Mouse (Mus musculus) limb, embryonic 14.5 days (tissue): ENCODE measurements around the gene Dpf1. TPM values are rescaled to one million over a fixed set of nuclear protein-coding genes. Genes with fewer than 3 reads are reported as not detected.
A peak's percentile ranks its signal among the peaks of the same experiment; 100 is the strongest.

ENCODE experiments used
- ATAC-seq: fragments of 200-750 bp; cut with Nextera tagmentation; 2 replicates; pipeline ENCODE4 v1.8.0; 2017; ENCODE audit warnings: low read depth, moderate number of reproducible peaks, moderate TSS enrichment; ENCODE audit not compliant: low FRiP score
- DNase-seq: peaks from one replicate; pipeline ENCODE4 v3.0.0-alpha.2; 2015; ENCODE audit warnings: low spot score
- H3K27ac ChIP-seq: fragments of 300-500 bp; sonication (generic); replicated peaks from 2 replicates; pipeline ENCODE4 v1.5.1; 2014; ENCODE audit warnings: low read depth, mild to moderate bottlenecking, low read length, moderate library complexity, mixed read lengths
- H3K27me3 ChIP-seq: fragments of 300-500 bp; sonication (generic); 2 replicates; pipeline ENCODE4 v1.6.1; 2014; ENCODE audit warnings: low read length, mixed read lengths; ENCODE audit not compliant: control insufficient read depth, insufficient read depth
- H3K36me3 ChIP-seq: fragments of 300-500 bp; sonication (generic); 2 replicates; pipeline ENCODE4 v1.6.1; 2014; ENCODE audit warnings: mild to moderate bottlenecking, low read length, moderate library complexity, mixed read lengths; ENCODE audit not compliant: control insufficient read depth, insufficient read depth
- H3K4me1 ChIP-seq: fragments of 300-500 bp; sonication (generic); 2 replicates; pipeline ENCODE4 v1.6.1; 2014; ENCODE audit warnings: antibody characterized with exemption, low read length, mixed read lengths; ENCODE audit not compliant: control insufficient read depth, insufficient read depth
- H3K4me2 ChIP-seq: fragments of 300-500 bp; sonication (generic); replicated peaks from 2 replicates; pipeline ENCODE4 v1.6.1; 2014; ENCODE audit warnings: low read depth, mild to moderate bottlenecking, low read length, moderate library complexity; ENCODE audit not compliant: severe bottlenecking
- H3K4me3 ChIP-seq: fragments of 300-500 bp; sonication (generic); replicated peaks from 2 replicates; pipeline ENCODE4 v1.5.1; 2014; ENCODE audit warnings: low read length
- H3K9ac ChIP-seq: fragments of 300-500 bp; sonication (generic); 2 replicates; pipeline ENCODE4 v1.6.1; 2014; ENCODE audit warnings: mild to moderate bottlenecking, low read depth, low read length, moderate library complexity; ENCODE audit not compliant: severe bottlenecking
- H3K9me3 ChIP-seq: fragments of 300-500 bp; sonication (generic); 2 replicates; pipeline ENCODE4 v1.6.1; 2016; ENCODE audit warnings: low read length; ENCODE audit not compliant: control insufficient read depth
- POLR2A ChIP-seq: fragments of 200-500 bp; IDR thresholded peaks from 2 replicates; pipeline ENCODE4 v1.8.0; 2012; ENCODE audit warnings: inconsistent platforms, mild to moderate bottlenecking, moderate library complexity, borderline replicate concordance; ENCODE audit not compliant: insufficient read depth, insufficient read length; ENCODE audit errors: extremely low read depth
- WGBS: fragments of 180-500 bp; shearing (Covaris S2); extraction: QIAGEN DNeasy Blood & Tissue Kit; methylation state at CpG from one replicate; pipeline ENCODE4 v1.1.7; 2014; 5-methylcytosine and 5-hydroxymethylcytosine counted together
- polyA plus RNA-seq, 2 experiments: library from polyadenylated mRNA; depleted of rRNA in 1 of 2; stranded (reverse) in 1 of 2; unstranded in 1 of 2; fragments of >200 nt; fragmentation: Nextera tagmentation in 1 of 2; extraction: Ambion mirVana in 1 of 2; gene quantifications; 2 replicates each; pipeline versions ENCODE4 v1.2.1 to v1.2.3; 2012 to 2014

Gene Dpf1
- polyA plus RNA-seq, 2 experiments: 10.7 to 13.2 TPM

- Histone ChIP-seq H3K9me3 (no peaks in the 10 kb centered on the region), H3K4me1 (0 out of 2 replicates have a peak, but pooled peaks cover 4% of the 10 kb centered on the region), H3K27ac (no peak overlapping the region), H3K27me3 (no peaks in the 10 kb centered on the region), H3K9ac (no peak overlapping the region), H3K4me3 (no peak overlapping the region), H3K36me3 (peaks cover 23% of the 10 kb centered on the region), H3K4me2 (no peak overlapping the region)
- DNase-seq: no peak
- ATAC-seq: no peak
- 86% methylated on average over 9 of the region's 9 CpGs for WGBS
- TF ChIP-seq POLR2A: no peak
These were observed 34.7 kb downstream of the Dpf1 start for GRCm38 (mm10) chr7:29338351-29338919.

GRCm38 (mm10) chr7:29338984-29339679 lies 35.4 kb downstream of the Dpf1 start:
- ATAC-seq (no peak), DNase-seq (no peak)
- WGBS: 73% methylated on average over 14 of the region's 14 CpGs
- Histone ChIP-seq H3K9ac (no peak overlapping the region), H3K27ac (no peak overlapping the region), H3K4me3 (no peak overlapping the region), H3K27me3 (no peaks in the 10 kb centered on the region), H3K36me3 (peaks cover 23% of the 10 kb centered on the region), H3K4me1 (0 out of 2 replicates have a peak, but pooled peaks cover 4% of the 10 kb centered on the region), H3K4me2 (no peak overlapping the region), H3K9me3 (no peaks in the 10 kb centered on the region)
- no peak for TF ChIP-seq POLR2A

- Histone ChIP-seq H3K9me3 (no peaks in the 10 kb centered on the region), H3K4me2 (no peak overlapping the region), H3K4me3 (no peak overlapping the region), H3K27ac (no peak overlapping the region), H3K9ac (no peak overlapping the region), H3K27me3 (no peaks in the 10 kb centered on the region), H3K36me3 (peaks cover 27% of the 10 kb centered on the region), H3K4me1 (0 out of 2 replicates have a peak, but pooled peaks cover 4% of the 10 kb centered on the region)
- DNase-seq (no peak), ATAC-seq (no peak)
- TF ChIP-seq POLR2A: no peak
- WGBS: 83% methylated on average over 9 of the region's 9 CpGs
These were observed 36.5 kb downstream of the Dpf1 start for GRCm38 (mm10) chr7:29340247-29340646.

GRCm38 (mm10) chr7:29340838-29341237 lies 37.1 kb downstream of the Dpf1 start:
- no peak overlapping the region for H3K27ac ChIP-seq
- no peak overlapping the region for H3K4me2 ChIP-seq
- no peaks in the 10 kb centered on the region for H3K9me3 ChIP-seq
- no peak overlapping the region for H3K4me3 ChIP-seq
- ATAC-seq: no peak
- peaks cover 24% of the 10 kb centered on the region for H3K36me3 ChIP-seq
- 0 out of 2 replicates have a peak, but pooled peaks cover 4% of the 10 kb centered on the region for H3K4me1 ChIP-seq
- no peak for DNase-seq
- no peak overlapping the region for H3K9ac ChIP-seq
- 92% methylated on average over 8 of the region's 8 CpGs for WGBS
- no peak for TF ChIP-seq POLR2A
- H3K27me3 ChIP-seq: no peaks in the 10 kb centered on the region

GRCm38 (mm10) chr7:29341722-29342121 lies 38.0 kb downstream of the Dpf1 start:
- Histone ChIP-seq H3K27me3 (no peaks in the 10 kb centered on the region), H3K27ac (no peak overlapping the region; the same call in 1 of the 2 replicates), H3K9ac (no peak overlapping the region), H3K36me3 (peaks cover 20% of the 10 kb centered on the region), H3K4me3 (no peak overlapping the region), H3K4me2 (no peak overlapping the region), H3K4me1 (0 out of 2 replicates have a peak, but pooled peaks cover 4% of the 10 kb centered on the region), H3K9me3 (no peaks in the 10 kb centered on the region)
- DNase-seq: peak; percentile 9
- TF ChIP-seq POLR2A: no peak
- 50% methylated on average over 12 of the region's 12 CpGs for WGBS
- ATAC-seq: no peak
